Mouse (Mus musculus): Measurements from ENCODE around the gene Pan3.
A peak's percentile ranks its signal among the peaks of the same experiment; 100 is the strongest.
"Not testable (repeated sequence)": the region's sequence is repeated elsewhere in the genome, so short reads cannot be mapped to it uniquely, and the experiment has no call there.

Pan3 gene

GRCm38 (mm10) chr5:147492511-147492910 lies 62.5 kb downstream of the Pan3 start:
- no peak for DNase-seq

- no peak for DNase-seq
Measured at GRCm38 (mm10) chr5:147493205-147493604, 63.2 kb downstream of the Pan3 start.

DNA sequence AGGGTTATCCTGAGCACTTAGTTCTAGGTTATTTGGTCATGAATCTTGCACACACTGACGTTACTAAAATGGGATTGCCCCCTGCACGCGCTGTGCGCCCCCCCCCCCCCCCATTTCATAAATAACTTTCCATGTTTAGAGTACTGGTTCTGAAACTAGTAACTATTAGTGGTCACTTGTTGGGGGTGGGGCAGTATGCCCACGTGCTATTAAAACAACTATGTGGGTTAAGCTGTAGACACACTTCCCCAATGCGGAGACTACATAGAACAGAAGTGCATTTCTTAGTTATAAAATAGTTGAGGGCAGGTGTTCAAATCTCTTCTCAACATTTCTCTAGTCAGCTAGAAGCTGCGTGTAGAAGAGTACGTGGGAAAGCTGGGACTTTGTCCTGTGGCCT lies 63.7 kb downstream of the Pan3 start:
- no peak for DNase-seq

- DNase-seq: no peak
Measured at GRCm38 (mm10) chr5:147494388-147494787, 64.4 kb downstream of the Pan3 start.

GRCm38 (mm10) chr5:147494791-147495376 lies 64.9 kb downstream of the Pan3 start:
- no peak for DNase-seq

DNA sequence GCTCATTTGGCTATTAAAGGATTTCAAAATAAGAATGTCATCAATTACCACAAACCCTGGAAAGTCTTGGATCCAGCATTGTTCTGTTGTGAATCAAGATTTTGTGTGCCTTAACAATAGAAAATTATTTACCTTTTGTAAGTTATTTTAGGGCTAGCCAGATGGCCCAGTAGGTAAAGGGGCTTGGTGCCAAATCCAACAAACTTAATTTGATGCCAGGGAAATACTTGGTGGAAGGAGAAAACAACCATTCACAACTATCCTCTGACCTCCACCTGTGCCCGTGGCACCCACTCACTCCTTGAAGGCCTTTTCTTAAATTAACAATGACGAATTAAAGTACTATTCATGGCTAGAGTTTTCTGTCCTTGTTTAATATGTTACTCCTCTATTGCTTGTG lies 66.0 kb downstream of the Pan3 start:
- DNase-seq: peak; percentile 72

GRCm38 (mm10) chr5:147496921-147497320 lies 67.0 kb downstream of the Pan3 start:
- peak; percentile 34 for DNase-seq

DNA sequence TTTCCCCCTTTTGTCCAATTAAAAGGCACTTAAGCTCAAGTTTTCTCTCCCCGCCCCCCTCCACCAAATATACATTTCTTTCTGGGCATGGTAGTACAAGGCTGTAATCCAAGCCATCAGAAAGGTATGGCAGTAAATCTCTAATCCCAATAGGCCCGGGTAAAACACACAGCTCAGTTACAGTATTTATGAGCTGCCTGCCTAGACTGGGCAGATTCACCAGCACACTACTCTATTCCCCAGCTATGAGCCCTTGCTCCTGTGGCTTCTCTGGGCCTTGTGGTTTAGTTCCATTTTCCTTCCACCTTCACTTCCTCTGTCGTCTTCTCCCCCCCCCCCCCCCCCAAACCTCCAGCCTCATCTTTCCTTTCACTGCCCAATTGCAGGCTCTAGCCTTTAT lies 67.8 kb downstream of the Pan3 start:
- no peak for DNase-seq

- no peak for DNase-seq
Measured at GRCm38 (mm10) chr5:147501456-147501998, 71.6 kb downstream of the Pan3 start.

- no peak for DNase-seq
Measured at GRCm38 (mm10) chr5:147502921-147503320, 73.0 kb downstream of the Pan3 start.

DNA sequence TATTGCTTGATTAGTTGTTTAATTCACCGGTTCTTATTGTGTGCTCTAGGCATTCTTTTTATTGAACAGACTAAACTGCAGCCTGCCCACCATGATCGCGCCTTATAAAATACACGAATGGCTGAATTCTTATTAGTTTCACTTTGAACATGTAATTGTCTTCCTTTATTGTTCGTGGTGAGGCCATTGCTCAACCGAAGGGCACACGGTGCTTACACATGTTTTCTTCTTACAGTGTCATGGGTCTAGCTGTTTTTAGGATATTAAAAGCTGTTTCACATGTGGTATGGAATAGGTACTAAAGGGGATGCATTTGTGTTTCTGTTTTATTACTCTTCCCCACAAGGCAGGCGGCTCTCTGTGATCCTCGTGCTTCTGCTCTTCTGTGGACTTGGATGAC lies 81.4 kb downstream of the Pan3 start:
- DNase-seq: no peak

- no peak for DNase-seq
Measured at GRCm38 (mm10) chr5:147527006-147527405, 97.0 kb downstream of the Pan3 start.

DNA sequence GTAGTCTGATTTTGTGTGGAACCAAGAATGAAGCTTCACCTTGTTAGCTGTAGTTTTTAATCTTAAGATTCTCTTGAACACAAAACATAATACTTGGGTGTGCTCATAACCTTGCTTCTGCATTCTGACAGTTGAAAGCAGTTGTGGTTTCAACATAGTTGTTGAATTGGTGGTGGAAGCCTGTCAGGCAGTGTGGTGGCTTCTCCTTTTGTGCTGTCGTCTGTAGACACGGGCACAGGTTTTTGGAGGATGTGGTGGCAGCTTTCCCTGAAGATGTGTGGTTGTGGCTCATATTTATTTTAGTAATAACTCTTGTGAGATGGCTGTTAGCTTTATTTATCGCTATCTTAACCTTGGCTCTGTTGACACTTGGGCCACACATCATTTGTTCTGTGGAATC lies 97.8 kb downstream of the Pan3 start:
- no peak for DNase-seq

DNA sequence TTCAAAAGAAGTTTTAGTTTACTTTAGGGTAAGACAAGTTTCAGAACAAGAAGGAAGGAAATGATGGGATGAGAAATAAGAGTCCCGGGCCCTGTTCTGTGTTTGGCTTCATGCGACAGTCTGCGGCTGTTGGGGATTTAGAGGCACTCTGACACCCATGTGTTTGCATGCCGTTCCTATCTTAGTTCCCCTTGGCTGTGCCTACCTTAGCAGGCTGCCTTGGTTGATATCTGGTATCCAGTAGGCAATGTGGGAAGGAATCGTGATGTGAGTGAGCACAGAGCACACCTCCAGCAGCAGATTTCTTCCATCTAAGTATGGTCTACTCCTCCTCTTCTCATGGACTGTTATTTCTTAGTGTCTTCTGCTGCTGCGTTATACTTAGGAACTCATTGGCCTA lies 102.1 kb downstream of the Pan3 start:
- DNase-seq: no peak

DNA sequence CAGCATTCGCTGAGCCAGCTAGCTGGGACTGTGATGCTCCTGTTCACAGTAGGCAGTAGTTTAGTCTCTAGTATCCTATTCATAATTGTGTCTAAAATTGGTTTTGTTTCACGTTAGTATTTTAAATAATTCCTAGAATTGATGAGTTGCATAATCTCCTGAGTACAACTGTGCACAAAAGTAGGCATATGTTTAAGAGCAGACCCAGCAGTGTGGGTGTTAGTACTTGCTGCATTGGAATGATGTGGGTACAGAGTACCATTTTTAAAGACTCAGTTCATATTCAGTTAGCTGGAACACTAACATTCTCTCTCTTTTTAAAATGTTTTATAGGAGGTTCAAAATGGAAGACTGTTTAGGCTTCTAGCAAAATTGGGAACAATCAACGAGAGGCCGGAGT lies 109.4 kb downstream of the Pan3 start:
- no peak for DNase-seq

DNA sequence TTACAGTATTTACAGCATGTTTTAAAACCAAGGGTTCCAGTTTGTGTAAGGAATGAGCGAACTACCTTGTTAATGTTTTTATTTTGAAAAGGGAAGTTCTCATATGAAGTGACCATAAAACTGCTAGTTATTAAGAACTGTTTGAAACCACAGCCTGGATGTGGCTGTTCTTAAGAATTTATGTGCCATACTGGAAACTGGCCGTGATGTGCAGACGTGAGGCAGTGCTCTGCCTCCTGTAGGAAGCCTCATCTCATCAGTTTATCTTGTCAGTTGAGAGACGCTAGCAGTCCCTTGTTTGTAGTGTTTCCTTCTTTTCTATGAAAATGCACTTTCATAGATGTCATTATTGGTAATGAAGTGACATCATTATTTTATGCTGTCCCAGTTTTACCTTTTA lies 109.9 kb downstream of the Pan3 start:
- DNase-seq: no peak

GRCm38 (mm10) chr5:147542291-147542690 lies 112.3 kb downstream of the Pan3 start:
- no peak for DNase-seq

GRCm38 (mm10) chr5:147545731-147546241 lies 115.8 kb downstream of the Pan3 start:
- DNase-seq: no peak

GRCm38 (mm10) chr5:147549016-147549755 lies 119.2 kb downstream of the Pan3 start:
- no peak for DNase-seq

DNA sequence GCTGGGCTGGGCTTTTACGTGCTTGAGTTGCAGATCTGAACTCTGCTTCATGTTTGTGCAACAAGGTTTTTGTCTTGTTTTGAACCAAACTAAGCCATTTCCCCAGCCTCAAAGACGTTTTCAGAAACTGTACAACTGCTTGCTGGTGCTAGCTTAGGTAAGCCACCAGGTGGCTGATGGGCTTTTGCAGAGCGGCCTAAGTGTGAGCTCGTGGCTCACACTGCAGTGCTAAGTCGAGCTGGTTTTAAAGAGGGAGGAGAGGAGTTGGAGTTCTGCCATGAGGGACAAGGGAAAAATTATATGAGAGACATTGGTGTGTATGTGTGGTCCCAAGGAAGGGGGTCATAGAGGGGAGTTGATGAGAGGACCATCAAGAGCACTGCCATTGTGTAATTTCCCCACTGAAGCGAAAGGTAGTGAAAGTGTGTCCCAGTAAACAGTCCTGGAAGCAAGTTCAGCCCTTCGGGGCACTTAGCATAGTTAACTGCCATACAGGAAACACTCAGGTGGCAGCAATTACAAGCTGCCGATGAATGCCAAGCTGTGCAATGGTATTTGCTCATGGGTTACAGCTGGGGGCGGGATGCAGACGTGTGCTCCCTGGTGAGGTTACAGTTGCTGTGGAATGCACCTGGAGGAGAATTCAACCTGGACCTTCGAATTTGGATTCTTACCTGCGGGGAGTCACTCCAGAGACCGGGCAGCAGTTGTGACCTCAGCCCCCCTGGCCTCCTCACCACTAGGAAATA lies 122.1 kb downstream of the Pan3 start:
- no peak for DNase-seq

- not testable (repeated sequence) for DNase-seq
Measured at GRCm38 (mm10) chr5:147557641-147558040, 127.7 kb downstream of the Pan3 start.

DNA sequence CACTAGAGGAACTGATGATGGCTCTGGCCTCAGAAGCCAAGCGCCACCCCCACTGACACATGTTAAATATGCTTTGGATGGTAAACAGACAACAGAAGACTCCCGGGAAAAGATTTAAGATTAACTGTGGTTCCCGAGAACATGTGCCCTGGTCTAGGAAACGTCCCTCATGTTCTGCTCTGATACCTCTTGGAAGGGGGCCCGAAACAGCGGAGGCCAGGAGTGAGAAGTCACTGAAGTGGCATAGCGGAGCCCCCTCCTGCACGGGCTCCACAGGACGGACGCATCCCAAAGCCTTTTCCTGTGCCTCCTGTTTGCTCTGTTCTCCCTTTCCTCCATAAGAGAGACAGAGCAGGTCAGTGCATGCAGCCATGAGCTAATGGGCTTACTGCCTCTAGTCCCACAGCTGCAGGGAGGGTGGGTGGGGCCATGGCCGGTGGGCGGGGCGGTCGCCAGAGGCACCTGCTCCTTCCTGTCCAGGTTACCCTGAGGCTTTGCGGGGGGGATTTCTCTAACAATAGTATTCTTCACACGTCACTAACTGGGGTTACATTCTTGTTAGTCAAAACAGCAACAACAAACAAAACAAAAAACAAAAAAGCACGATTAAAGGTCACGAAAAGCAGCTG lies 133.7 kb downstream of the Pan3 start:
- no peak for DNase-seq

GRCm38 (mm10) chr5:147564140-147564590 lies 134.2 kb downstream of the Pan3 start:
- DNase-seq: no peak
